Mouse (Mus musculus): ENCODE data around the gene Opn3.

GRCm38 (mm10) chr1:175701145-175701544, 8.6 kb upstream of the Opn3 start:
- TF ChIP-seq CTCF (IDR thresholded peaks at IDR 0.05; ENCODE audit: control insufficient read depth, insufficient read depth, insufficient replicate concordance, low read depth, low read length) = no peak
- TF ChIP-seq POLR2A (IDR thresholded peaks at IDR 0.05; ENCODE audit: control insufficient read depth, low read depth, low read length) = no peak

Measured in testis, adult 2 months (tissue).